Mouse (Mus musculus) spleen, adult 18-20 months (tissue): Measurements from ENCODE around the gene Ankrd60.

Experiments used
- DNase-seq, 2 experiments: peaks; one replicate each; pipeline ENCODE4 v3.0.0; 2022; ENCODE audit warnings: mixed read lengths in 2 of 2

The Ankrd60 gene

GRCm38 (mm10) chr2:173577669-173578557 is at the start of gene Ankrd60:
TSS of gene Ankrd60 (minus strand) at chr2:173578365.
- peak; percentile 43 to 51 for DNase-seq

GRCm38 (mm10) chr2:173625786-173626185 is 47.6 kb upstream of the Ankrd60 start:
- no peak for DNase-seq

GRCm38 (mm10) chr2:173624667-173625066 is 46.5 kb upstream of the Ankrd60 start:
- no peak for DNase-seq

DNA sequence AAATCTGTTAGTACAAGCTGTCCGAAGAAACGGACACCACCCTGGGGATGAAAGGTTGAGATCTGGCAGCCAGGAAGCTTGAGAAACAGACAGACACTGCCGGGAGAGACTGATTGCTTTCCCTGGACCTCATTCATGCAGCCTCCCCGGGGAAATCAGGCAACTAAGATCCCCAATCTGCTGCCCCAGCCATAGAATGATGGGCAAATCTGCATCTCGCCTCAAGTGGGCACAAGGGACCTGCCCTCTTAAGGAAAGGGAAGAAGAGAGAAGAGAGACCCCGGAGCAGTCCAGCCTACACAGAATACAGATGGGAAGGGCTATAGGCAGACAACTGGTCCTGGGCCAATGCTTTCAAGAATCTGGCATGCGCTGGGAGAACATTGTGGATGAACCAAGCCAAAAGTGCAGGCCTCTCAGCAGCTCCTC is 44.0 kb upstream of the Ankrd60 start:
- DNase-seq, result no peak

- DNase-seq, result no peak
Measured at GRCm38 (mm10) chr2:173620645-173621044, 42.5 kb upstream of the Ankrd60 start.

- no peak for DNase-seq
Measured at GRCm38 (mm10) chr2:173619132-173619531, 41.0 kb upstream of the Ankrd60 start.

DNA sequence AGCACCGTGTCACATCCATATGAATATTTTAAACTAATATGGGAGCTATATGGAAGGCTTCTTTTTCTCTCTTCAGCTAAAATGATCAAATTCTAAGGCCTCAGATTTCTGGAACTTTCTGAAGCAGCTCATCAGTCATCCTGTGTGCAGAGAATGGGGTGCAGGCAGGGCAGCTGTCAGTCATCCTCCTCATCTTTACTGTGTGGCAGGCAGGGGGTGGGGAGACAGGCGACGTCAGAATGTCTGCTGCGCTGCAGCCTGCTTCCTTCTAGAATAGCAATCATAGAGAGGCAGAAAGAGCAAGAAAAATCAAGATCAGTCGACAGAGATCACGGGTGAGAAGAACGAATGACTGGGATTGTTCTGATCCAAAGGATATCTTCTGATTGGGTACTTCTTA is 38.0 kb upstream of the Ankrd60 start:
- no peak for DNase-seq

DNA sequence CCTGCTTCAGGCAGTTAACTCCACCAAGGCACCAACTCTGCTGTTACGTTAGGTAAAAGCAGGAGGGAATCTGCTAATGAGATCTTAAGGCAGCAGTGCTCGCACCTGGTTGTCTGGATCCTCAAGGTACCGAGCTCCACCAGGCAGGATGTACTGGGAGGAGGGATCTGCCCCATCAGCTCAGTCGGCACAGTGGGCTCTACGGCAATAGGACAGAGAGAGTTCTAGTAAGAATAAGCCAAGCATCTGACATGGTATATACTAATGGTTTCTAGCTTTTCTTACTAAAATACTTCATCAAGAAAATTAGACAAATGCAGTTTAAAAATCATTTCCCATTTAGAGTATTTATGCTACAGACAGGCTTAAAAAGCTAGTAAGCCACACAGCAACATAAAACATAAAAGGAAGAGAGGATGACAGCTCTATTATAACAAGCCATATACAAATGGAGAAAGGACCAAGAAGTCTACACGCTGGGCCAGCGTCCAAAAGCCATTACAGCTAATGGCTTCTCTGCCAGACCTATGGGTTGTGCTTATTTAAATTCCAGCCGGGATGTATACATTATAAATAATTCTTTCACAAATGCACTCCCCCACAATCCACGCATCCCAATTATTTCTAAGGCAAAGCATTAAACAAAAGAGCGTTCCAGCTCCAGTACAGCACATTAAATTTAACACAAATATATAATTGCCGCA is 37.4 kb upstream of the Ankrd60 start:
- no peak for DNase-seq

- no peak for DNase-seq
Measured at GRCm38 (mm10) chr2:173608020-173608958, 30.1 kb upstream of the Ankrd60 start.

DNA sequence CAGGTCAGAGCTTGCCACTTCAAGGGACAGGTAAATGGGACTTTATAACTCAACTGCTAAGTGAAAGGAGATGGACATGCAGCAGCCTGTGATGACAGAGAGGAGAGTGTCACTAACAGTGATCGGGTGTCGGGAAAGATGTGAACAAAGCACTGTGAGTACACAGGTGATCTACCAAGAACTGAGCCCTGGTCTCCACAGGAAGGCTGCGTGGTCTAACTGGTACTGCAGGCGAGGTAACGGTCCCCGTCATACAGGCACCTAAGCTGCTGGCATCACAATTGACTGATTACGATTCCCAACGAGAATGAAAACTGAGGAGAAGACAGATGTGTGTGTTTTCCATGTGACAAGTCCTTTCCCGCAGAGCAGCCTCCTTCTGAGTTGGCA is 28.2 kb upstream of the Ankrd60 start:
- DNase-seq, result no peak

DNA sequence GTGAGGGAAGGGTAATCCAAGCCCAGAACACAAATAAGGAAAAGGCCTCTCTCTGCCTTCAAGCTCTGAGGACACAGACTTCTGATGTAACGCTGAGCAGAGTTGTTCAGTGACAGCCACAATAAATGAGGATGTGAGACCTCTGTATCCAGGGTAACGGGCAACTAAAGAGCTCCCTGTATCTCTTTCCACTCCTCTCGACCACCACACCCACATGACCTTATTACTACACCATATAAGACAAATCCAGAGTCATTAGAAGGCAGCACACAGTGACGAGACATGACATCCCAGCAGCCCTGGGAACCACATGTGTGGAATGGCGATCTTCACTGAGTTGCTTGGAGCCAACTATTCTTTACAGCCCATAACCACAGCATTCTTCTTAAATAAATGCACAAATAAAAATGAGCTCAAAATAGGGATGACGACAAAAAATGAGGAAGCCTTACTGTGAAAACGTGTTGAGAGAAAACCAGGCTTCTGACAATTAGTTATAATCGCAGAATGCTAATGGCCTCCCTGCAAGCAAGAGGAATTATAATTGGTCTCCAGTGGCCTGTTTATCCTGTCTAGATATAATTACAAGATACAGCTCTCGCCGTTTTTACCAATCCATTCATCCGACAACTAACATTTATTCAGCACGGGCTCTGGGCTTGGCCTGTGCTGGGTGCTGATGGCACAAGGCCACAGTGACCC is 27.7 kb upstream of the Ankrd60 start:
- no peak for DNase-seq

DNA sequence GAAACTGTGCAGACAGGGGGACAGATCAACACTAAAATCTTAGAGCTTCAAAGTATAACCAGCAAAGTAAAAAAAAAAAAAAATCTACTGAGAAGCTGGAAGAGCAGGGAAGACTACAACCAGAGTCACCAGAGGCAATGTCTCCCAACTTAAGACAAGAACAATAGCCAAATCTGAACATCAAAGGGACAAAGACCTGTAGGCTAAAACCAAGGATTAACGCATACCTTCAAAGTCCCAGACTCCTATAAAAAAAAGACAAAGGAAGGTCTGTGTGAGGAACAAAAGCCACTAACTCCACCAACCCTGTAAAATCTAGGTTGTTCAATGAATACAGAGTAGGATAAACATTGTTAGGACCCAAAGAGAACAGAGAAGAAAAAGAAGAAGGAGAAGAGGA is 23.7 kb upstream of the Ankrd60 start:
- no peak for DNase-seq

DNA sequence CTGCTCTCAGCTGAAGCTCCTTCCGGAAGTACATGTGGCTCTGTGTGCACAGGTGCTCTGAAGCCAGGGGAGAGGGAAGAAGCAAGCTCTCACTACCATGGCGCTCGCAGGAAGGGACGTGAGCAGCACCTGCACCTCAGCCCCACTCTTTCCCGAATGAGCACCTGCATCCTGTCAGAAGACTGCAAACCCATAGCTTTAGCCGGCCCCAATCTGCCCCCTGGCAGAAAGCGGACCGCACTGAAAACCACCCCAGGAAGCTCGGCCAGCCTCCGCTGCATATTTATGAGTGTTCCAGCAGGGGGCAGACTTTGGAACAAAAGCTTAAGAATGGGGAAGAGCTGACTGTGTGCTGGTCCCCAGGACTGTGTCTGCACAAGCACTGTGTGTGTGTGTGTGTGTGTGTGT is 17.2 kb upstream of the Ankrd60 start:
- no peak for DNase-seq

- DNase-seq, result no peak
Measured at GRCm38 (mm10) chr2:173594313-173595063, 16.3 kb upstream of the Ankrd60 start.

- no peak for DNase-seq
Measured at GRCm38 (mm10) chr2:173593841-173594240, 15.7 kb upstream of the Ankrd60 start.

DNA sequence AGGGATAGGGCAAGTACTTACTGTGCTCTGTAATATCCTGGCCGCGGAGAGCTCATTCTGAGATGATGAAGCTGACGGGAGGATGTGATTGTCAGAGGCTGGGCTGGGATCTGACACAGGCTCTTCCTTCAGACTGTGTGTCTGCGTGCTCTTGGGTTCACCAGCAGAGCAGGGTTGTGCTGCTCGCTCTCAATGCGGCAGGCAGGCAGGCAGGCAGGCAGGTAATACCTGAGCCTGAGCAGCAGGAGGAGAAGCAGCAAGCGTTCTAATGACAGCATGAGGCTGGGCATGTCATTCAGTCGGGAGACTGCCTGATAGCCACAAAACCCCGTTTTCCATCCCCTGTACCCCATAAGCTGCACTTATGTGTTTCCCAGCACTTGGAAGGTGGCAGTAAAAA is 14.6 kb upstream of the Ankrd60 start:
- no peak for DNase-seq

GRCm38 (mm10) chr2:173587411-173587810 is 9.2 kb upstream of the Ankrd60 start:
- DNase-seq, result no peak

DNA sequence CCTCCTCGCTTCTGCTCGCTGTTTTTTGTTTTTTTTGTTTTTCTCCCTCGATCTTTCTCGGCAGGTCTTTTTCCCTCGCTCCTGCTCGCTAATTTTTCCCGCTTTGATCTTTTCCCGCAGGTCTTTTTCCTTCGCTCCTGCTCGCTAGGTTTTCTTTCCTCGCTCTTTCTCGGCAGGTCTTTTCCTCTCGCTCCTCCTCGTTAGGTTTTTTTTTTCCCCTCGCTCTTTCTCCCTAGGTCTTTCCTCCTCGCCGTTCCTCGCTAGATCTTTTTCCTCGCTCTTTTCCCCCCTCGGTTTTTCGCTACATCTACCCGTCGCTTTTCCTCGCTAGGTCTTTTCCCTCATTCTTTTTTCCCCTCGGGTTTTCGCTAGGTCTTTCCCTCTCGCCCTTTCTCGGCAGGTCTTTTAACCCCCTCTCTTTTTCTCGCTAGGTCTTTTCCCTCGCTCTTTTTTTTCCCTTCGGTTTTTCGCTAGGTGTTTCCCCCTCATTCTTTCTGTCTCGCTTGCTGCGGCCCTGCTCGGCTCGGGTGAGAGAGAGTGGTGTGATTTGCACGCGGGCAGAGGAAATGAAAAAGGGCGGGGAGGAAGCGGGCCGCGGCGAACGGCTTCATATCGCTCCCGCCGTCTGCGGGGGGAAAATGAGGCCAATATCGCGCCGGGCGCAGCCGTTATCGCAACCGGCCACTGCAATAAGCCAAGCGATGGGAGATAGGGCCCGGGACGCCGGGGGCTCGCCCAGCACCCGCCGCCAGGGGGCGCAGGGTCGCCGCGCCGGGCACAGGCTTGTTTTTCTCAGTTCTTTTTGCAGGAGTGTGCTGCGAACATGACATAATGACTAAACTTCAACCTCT is 8.2 kb upstream of the Ankrd60 start:
- peak; percentile 53 to 79 for DNase-seq

DNA sequence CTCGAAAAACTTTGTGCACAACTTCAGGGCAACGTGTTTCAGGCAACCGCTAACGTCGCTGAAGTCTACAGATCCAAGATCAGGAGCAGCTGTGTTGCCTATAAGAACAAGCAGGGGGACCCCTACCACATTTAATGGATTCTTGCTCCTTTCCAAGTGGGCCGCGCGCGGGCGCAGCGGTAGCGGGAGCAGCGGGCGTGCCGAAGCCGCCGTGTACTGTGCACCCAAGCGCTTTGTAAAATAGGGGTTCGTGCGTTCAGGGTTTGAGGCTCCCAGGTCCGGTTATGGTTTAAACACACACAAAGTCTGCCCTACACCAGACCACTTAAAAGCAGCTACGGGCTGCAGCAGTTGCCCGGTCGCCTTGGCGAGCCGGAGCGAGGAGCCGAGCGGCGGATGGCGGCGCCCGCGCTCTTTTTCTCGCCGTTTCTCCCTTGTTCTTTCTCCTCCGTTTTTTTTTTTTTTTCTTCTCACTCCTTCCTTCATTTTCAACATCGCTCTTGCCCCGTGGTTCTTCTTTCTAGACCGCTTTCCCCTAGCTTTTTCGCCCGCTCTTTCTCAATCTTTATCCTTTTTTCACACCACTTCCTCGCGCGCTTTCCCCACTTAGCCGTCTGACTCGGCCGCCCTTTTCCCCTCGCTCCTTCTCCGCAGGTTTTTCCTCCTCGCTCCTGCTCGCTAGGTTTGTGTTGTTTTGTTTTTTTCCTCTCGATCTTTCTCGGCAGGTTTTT is 7.4 kb upstream of the Ankrd60 start:
- DNase-seq, result no peak

- no peak for DNase-seq
Measured at GRCm38 (mm10) chr2:173584361-173584760, 6.2 kb upstream of the Ankrd60 start.
